Mouse (Mus musculus): Measurements from ENCODE around the gene Gpn3.

DNA sequence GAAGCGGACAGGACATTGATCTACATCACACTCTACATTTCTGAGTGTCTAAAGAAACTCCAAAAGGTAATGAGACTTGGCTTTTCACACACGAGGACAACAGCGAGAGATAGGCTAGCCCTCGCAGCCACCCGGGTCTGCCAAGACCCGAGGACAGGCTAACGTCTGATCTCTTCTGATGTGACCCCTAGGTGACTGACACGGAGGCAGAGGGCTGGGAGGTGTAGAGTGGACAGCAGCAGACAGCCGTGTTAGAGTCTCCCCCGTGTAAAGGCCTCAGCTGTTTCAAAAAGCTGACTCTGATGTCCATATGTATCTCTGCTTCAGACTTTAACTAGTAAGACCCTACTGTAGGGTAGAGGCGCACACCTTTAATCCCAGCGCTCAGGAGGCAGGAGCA lies 31.7 kb downstream of the Gpn3 start:
- TF ChIP-seq CTCF (IDR thresholded peaks at IDR 0.05) (no peak), EP300 (IDR thresholded peaks at IDR 0.05) (no peak)
